Mouse (Mus musculus): Measurements from ENCODE around the gene Nr1h4.

Nr1h4 gene

DNA sequence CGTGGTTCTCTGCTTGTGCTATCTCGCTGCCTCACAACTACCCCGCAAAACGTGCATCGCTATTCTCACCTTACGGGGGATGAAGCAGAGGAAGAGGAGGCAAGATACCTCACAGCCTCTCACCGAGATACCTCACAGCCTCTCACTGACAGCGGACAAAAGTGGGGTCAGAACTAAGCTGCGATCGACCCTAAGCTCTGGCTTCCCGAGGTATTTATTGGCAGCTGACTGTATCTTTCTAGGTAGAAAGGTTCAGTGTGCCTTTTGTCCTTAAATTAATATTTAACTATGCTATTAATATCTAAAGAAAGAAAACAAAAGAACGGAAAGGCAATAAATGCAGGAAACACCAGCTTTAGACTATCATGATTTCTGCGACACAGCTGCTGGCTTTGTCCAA lies 100.6 kb downstream of the Nr1h4 start:
- no peak for DNase-seq (ENCODE audit: low spot score)

DNA sequence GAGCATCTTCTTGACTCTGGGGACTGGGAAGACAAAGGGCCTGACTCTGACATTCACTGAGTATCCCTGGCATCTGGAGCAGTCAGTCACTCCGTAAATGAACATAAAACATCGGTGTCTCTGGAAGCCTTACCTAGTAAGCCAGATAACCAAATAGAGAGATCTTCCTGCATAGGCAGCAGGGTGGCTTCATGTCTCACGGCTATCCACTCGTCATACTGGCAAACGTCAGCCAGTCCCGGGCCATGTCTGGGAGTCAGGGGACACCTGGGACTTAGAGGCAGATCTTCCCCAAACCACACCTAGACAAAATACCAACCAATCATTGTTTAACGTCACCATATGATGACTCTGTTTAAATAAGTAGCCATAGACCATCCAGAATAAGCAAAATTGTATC lies 102.6 kb downstream of the Nr1h4 start:
- DNase-seq (ENCODE audit: low spot score) = no peak

DNA sequence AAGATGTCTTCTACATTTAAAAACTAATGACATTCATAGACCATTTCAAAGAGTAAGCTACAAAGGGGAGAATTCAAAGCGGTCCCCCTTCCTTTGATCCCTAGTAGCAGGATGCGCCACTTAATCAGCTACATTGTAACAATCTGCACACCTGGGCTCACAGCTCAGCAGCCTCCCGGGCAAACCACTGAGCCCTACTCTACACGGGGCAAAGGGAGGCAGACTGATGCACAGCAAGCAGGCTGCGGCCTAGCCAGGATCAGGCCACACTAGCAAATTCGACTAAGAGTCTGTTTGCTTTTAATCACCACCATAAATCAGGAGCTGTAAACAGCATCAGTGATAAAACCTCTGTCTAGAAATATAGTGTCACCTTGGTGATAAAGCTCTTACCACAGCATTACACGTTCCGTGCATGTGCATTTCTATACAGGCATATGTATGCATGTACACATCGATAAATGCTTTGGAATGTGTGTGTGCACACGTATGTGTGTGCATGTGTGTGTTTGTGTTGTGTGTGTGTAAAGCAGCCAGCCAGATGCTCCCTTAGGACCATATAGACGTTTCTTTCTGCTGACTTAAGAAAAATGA lies 108.5 kb downstream of the Nr1h4 start:
- DNase-seq (ENCODE audit: low spot score) = no peak

DNA sequence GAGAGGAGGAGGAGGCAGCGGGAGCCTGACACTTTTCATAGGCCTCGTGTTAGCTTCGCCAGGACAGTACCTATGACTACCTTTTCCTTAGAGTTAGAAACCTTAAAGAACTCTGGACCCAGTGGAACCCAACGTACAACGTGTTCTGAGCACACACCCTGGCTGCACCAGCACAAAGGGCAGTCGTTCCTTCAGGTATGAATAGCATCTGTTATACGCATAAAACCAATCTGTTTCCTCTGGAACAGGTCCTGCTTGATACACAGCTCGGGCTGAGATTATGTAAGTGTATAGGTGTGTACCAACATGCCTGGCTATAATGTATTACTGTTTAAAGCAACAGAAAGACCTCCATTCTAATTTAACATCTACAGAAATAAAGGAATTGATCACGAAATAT lies 109.2 kb downstream of the Nr1h4 start:
- no peak for DNase-seq (ENCODE audit: low spot score)

DNA sequence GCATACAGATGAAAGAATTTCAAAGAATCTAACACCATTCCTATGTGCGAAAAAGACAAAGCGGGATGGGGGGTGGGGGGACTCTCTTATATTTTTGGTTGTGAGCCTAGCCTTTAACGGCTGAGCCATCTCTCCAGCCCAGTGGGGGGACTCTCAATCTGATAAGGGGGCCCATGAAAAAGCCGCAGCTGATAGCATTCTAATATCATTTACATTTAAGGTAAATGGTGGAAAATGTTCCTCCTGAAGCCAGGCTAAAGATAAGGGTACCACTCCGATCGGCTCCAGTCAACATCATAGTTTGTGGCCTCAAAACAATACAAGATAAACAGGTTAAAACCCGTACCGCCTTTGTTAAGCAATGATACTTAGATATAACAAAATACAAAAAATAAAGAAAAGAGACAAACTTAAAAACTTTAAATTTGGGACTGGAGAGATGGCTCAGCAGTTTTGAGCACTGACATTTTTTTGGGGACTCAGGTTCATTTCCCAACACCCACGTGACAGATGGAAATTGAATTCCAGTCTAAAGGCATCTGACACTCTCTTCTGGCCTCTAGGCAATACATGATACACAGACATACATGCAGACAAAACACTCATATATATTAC lies 110.1 kb downstream of the Nr1h4 start:
- no peak for DNase-seq (ENCODE audit: low spot score)

DNA sequence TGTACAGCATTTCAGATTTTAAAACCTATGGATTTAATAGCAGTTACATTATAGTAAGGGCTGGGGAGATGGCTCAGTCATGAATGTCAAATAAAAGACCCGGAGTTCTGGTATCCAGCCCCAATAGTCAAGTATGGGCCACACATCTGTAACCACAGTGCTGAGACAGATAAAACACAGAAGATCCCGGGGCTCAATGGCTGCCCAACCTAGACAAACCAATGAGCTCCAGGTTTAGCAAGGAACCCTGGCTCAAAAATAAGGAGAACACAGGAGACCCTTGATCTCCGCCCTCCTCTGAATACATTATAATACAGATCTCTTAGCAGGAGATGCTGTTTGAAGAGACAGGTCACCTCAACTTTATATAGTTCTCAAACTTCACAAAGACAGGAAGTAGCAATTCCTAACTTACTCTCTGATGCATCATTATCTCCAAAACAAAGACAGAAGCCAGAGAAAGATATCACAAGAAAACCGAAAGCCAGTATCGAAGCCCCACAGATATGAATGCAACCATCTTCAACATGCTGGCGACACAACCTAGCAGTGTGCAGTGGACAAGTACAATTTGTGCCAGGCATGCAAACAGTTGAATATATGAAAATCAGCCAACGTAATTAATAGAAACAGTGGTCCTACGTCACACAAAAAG lies 110.8 kb downstream of the Nr1h4 start:
- no peak for DNase-seq (ENCODE audit: low spot score)

DNA sequence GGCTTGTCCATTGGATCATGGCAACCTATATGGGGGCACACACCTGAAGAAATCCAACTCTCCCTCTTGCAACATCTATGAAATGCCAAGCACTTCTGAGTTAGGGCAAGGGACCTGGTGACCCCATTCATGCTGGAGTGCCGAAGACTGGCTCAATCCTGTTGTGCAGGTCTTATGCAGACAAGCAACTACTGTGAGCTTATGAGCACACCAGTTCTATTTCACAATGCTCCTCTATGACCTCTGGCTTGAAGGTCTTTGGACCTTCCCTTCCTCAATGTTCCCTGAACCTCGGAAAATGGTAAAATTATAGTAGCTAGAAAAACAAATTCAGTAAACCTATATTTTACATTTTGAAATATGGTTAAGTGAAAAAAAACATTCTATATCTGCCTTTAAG lies 115.4 kb downstream of the Nr1h4 start:
- no peak for DNase-seq (ENCODE audit: low spot score)

DNA sequence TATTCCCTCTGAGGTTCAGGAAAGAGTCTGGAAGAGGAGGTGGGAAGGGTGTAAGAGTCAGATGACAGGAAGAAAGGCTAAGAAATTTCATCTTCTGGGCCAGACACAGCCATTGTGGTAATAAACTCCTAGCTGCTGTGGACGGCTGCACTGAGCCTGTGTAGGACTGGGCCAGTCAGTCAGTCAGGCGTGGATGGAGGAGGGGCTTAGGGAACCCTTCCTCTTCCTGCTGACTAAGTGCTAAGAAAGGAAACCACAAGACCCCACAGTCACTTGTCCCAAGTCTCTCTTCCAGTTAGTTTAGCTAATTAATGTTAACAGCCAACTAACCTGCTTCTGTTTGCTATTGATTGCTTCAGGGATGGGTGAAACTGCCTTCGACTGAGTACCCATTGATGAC lies 117.9 kb downstream of the Nr1h4 start:
- no peak for DNase-seq (ENCODE audit: low spot score)

DNA sequence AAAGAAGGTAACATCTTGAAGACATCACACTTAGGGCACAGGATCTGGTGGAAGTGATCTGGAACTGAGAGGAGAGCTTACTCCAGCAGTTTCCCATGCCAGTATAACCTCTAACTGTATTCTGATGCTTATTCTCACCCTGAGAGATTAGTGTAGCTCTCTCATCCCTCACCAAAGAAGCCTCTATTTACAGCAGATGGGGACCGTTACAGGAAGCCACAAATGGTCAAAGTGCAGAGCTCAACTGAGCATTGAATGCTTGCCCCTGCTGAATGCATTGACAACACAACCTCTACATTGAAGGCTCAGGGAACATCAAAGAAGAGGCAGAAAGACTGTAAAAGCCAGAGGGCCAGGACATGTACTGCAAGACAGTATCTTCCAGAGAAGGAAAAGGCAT lies 125.8 kb downstream of the Nr1h4 start:
- no peak for DNase-seq (ENCODE audit: low spot score)

DNA sequence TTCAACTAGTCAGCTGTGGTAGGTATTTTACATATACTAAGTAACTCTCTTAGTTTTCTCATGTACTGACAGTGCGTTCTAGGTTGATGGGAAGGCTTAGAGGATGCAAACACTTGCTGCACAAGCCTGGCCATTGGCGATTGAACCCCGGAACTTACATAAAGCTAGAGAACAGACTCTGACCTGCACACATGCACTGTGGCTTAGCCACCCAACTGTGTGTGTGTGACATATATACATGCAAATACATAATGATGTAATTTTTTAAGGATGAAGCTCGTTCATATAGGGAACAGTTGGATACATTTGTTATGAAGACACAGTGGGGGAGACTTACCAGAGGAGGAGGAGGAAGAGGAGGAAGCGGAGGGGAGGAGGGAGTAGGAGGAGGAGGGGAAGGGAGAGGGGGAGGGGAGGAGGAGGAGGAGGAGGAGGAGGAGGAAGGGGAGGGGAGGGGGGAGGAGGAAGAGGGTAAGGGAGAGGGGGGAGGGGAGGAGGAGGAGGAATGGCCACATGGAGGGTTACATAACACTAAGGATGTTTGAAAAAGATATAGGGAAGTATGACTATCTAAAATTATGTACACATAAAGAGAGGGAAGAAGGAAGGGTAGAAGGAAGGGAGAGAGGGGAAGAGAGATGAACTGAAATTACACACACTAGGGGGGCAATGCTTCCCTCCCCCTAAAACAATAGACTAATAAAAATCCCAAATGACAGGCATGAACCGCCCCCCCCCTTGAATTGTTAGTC lies 126.5 kb downstream of the Nr1h4 start:
- DNase-seq (ENCODE audit: low spot score) = no peak

DNA sequence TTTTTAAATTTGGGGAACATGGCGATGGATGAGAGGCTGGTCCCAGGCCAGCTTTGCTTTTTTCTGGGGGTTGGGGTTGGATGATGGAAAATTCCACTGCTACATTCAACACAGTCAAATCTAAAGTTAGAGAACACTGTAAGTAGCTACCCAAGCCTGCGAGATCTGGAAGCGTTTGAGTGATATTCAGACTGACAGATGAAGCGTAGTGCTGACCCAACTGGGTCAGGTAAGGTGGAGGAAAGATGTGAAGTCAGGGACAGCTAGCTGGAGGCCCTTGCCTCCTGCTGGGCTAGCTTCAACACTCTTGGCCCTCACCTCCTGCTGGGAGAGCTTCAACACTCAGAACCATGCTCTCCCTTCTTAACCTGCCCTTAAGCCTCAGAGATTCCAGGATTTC lies 128.4 kb downstream of the Nr1h4 start:
- DNase-seq (ENCODE audit: low spot score) = no peak

All from ovary, adult 18-20 months (tissue).